Mouse (Mus musculus) kidney, embryonic 14.5 days (tissue): ENCODE data around the gene Sectm1a. TPM values are rescaled to one million over a fixed set of nuclear protein-coding genes. Genes with fewer than 3 reads are reported as not detected.
A peak's percentile ranks its signal among the peaks of the same experiment; 100 is the strongest.
"Not testable (repeated sequence)": the region's sequence is repeated elsewhere in the genome, so short reads cannot be mapped to it uniquely, and the experiment has no call there.

Experiments used
- ATAC-seq: fragments of 200-750 bp; cut with Nextera tagmentation; 2 replicates; pipeline ENCODE4 v1.8.0; 2017; ENCODE audit warnings: moderate number of reproducible peaks, mild to moderate bottlenecking, moderate TSS enrichment, moderate library complexity; ENCODE audit not compliant: low FRiP score, low TSS enrichment
- H3K27ac ChIP-seq: fragments of 300-500 bp; sonication (generic); 2 replicates; pipeline ENCODE4 v1.5.1; 2014; ENCODE audit warnings: low read depth, mild to moderate bottlenecking, low read length, moderate library complexity, mixed read lengths
- H3K27me3 ChIP-seq: fragments of 300-500 bp; sonication (generic); 2 replicates; pipeline ENCODE4 v1.6.1; 2014; ENCODE audit warnings: mild to moderate bottlenecking, low read length; ENCODE audit not compliant: control insufficient read depth, insufficient read depth
- H3K36me3 ChIP-seq: fragments of 300-500 bp; sonication (generic); 2 replicates; pipeline ENCODE4 v1.6.1; 2014; ENCODE audit warnings: low read length, mixed read lengths; ENCODE audit not compliant: control insufficient read depth, insufficient read depth
- H3K4me1 ChIP-seq: fragments of 300-500 bp; sonication (generic); 2 replicates; pipeline ENCODE4 v1.6.1; 2014; ENCODE audit warnings: low read length, mixed read lengths; ENCODE audit not compliant: control insufficient read depth, insufficient read depth
- H3K4me2 ChIP-seq: fragments of 300-500 bp; sonication (generic); replicated peaks from 2 replicates; pipeline ENCODE4 v1.6.1; 2014; ENCODE audit warnings: low read depth, mild to moderate bottlenecking, low read length
- H3K4me3 ChIP-seq: fragments of 300-500 bp; sonication (generic); 2 replicates; pipeline ENCODE4 v1.5.1; 2014; ENCODE audit warnings: mild to moderate bottlenecking, low read length
- H3K9ac ChIP-seq: fragments of 300-500 bp; sonication (generic); 2 replicates; pipeline ENCODE4 v1.6.1; 2014; ENCODE audit warnings: low read depth, mild to moderate bottlenecking, low read length, moderate library complexity
- H3K9me3 ChIP-seq: fragments of 300-500 bp; sonication (generic); 2 replicates; pipeline ENCODE4 v1.6.1; 2016; ENCODE audit warnings: low read length; ENCODE audit not compliant: control insufficient read depth
- WGBS: fragments of 180-500 bp; shearing (Covaris S2); extraction: QIAGEN DNeasy Blood & Tissue Kit; methylation state at CpG from one replicate; pipeline ENCODE4 v1.1.7; 2014; 5-methylcytosine and 5-hydroxymethylcytosine counted together
- polyA plus RNA-seq: library from polyadenylated mRNA; unstranded; fragments of >200 nt; fragmentation: Nextera tagmentation; extraction: Ambion mirVana; gene quantifications from 2 replicates; pipeline ENCODE4 v1.2.1, GENCODE M21; 2014

The Sectm1a gene
- polyA plus RNA-seq, 1 experiment from 2014 or later = 0.22 TPM

GRCm38 (mm10) chr11:121118106-121118505, 37.1 kb upstream of the Sectm1a start:
- H3K9ac ChIP-seq = no peak overlapping the region
- no peak for ATAC-seq
- no peaks in the 10 kb centered on the region for H3K36me3 ChIP-seq
- no peaks in the 10 kb centered on the region for H3K27me3 ChIP-seq
- no peak overlapping the region for H3K4me2 ChIP-seq
- H3K4me3 ChIP-seq = no peak overlapping the region
- H3K9me3 ChIP-seq = no peaks in the 10 kb centered on the region
- WGBS = 92% methylated on average over 18 of the region's 18 CpGs
- no peaks in the 10 kb centered on the region for H3K4me1 ChIP-seq
- no peak overlapping the region for H3K27ac ChIP-seq

DNA sequence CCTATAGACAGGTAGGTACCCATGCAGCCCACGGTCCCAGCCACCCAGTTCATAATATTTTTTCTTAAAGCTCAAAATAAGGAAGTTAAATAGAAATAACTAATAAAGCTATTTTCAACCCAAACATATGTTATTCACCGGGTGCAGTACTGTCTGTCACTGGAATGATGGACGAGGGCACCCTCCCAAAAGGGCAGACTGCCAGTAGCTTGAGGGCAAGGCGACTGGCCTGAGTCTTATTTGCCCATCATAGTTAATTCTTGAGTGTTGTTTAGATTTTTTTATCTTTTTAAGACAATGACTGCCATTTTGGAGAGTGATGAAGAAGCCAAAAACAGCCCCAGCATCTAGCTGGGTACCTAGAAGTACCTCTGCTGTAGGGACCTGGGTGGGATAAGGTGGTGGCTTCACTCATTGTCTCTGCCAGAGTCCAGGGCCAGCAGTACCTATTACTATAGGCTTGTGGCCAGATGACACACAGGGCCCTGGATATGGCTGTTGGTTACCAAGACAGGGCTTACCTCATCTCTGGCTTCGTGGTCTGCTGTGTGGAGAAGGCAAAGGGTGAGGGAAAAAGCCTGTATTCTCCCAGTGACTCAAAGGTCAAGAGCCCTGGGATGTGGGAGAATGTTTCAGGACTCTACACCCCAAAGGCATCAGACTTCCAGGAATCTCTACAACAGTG, 31.2 kb upstream of the Sectm1a start:
- ATAC-seq = no peak
- whole genome bisulfite sequencing = 80% methylated on average over 5 of the region's 5 CpGs
- no peaks in the 10 kb centered on the region for H3K36me3 ChIP-seq
- H3K27ac ChIP-seq = no peak overlapping the region
- no peak overlapping the region for H3K9ac ChIP-seq
- no peaks in the 10 kb centered on the region for H3K9me3 ChIP-seq
- no peak overlapping the region for H3K4me2 ChIP-seq
- no peak overlapping the region for H3K4me3 ChIP-seq
- no peaks in the 10 kb centered on the region for H3K27me3 ChIP-seq
- 0 out of 2 replicates have a peak, but pooled peaks cover 3% of the 10 kb centered on the region for H3K4me1 ChIP-seq

DNA sequence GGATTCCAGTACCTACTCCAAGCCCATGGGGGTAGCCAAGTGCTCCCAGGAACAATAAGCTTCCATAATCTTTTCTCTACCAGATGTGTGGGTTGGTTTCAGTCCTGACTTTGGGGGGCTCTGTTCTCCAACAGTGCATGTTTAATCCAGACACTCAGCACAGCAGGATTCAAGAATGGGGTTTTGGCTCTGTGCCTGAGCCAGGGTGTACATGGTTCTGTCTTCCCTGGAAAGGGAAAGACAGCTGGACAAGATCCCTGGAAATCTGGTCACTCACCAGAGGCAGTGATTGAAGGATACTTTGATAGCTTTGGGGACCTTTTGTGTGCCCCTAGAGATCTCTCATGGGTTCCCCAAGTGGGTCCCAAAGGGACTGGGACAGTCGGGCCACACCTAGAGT, 30.6 kb upstream of the Sectm1a start:
- Histone ChIP-seq H3K4me1 (0 out of 2 replicates have a peak, but pooled peaks cover 3% of the 10 kb centered on the region), H3K4me2 (no peak overlapping the region), H3K4me3 (no peak overlapping the region), H3K36me3 (no peaks in the 10 kb centered on the region), H3K27me3 (no peaks in the 10 kb centered on the region), H3K9me3 (no peaks in the 10 kb centered on the region), H3K27ac (no peak overlapping the region), H3K9ac (no peak overlapping the region)
- ATAC-seq = no peak
- 79% methylated on average over 1 of the region's 1 CpGs for WGBS

- H3K36me3 ChIP-seq = no peaks in the 10 kb centered on the region
- 0 out of 2 replicates have a peak, but pooled peaks cover 3% of the 10 kb centered on the region for H3K4me1 ChIP-seq
- no peaks in the 10 kb centered on the region for H3K27me3 ChIP-seq
- H3K9ac ChIP-seq = no peak overlapping the region
- no peak overlapping the region for H3K4me2 ChIP-seq
- H3K4me3 ChIP-seq = no peak overlapping the region
- H3K9me3 ChIP-seq = no peaks in the 10 kb centered on the region
- H3K27ac ChIP-seq = no peak overlapping the region
- WGBS = 87% methylated on average over 3 of the region's 3 CpGs
- ATAC-seq = no peak
Observed at GRCm38 (mm10) chr11:121111051-121111450, 30.0 kb upstream of the Sectm1a start.

DNA sequence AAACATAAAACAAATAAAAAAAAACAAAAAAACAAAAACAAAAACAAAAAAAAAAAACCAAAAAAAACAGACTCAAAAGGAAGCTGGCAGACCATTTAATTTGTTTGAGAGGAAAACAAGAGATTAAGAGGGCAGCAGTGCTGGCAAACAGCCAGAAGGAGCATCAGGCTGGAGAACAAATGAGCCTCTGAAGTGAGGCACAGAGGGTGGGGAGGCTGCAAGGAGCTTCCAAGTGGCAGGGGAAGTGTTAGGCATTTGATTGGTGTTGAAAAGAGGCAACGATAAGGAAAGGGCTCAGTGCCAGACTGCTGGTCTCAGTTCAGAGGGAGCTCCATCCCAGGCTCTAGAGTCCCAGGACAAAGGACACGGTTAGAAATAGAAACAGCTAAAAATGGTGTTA, 29.0 kb upstream of the Sectm1a start:
- no peak overlapping the region for H3K4me3 ChIP-seq
- WGBS = 32% methylated on average over 2 of the region's 2 CpGs
- H3K9me3 ChIP-seq = no peaks in the 10 kb centered on the region
- H3K27me3 ChIP-seq = no peaks in the 10 kb centered on the region
- H3K4me1 ChIP-seq = 0 out of 2 replicates have a peak, but pooled peaks cover 3% of the 10 kb centered on the region
- no peak overlapping the region for H3K27ac ChIP-seq
- no peak for ATAC-seq
- no peak overlapping the region for H3K4me2 ChIP-seq
- no peaks in the 10 kb centered on the region for H3K36me3 ChIP-seq
- no peak overlapping the region for H3K9ac ChIP-seq

DNA sequence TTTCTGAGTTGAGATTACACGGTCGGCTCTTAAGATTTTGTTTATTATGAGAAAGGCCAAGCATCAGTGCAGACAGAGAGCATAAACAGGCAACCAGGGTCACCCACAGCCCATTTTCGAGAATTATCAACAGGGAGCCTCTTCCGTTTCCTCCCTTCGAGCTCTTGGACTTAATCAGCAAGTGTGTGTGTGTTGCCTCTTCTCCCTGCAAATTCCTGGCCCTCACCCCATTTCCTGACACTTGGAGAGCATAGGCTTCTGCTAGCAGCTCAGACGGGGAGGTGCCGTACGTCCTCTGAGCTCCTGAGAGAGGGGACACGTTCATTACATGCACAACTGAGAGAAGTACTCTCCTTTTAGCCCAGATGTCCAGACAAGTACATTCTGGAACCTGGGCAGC, 27.0 kb upstream of the Sectm1a start:
- no peak for ATAC-seq

DNA sequence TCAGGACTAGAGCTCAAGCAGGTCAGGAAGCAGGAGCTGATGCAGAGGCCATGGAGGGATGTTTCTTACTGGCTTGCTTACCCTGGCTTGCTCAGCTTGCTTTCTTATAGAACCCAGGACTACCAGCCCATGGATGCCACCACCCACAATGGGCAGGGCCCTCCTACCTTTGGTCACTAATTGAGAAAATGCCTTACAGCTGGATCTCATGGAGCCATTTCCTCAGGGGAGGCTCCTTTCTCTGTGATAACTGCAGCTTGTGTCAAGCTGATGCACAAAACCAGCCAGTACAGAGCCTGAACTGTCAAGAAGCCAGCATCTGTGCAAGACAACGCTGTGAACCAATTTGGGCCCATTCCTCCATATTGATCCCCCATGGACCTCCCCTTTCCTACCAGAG, 26.2 kb upstream of the Sectm1a start:
- ATAC-seq, H3K4me1 ChIP-seq, H3K4me2 ChIP-seq, H3K4me3 ChIP-seq, H3K9ac ChIP-seq, H3K36me3 ChIP-seq, H3K27ac ChIP-seq, H3K9me3 ChIP-seq, H3K27me3 ChIP-seq: not testable (repeated sequence)
- 84% methylated on average over 1 of the region's 1 CpGs for WGBS

More for the DNA sequence above, 27.0 kb upstream of the Sectm1a start:
- Histone ChIP-seq H3K9me3 (no peaks in the 10 kb centered on the region), H3K36me3 (no peaks in the 10 kb centered on the region), H3K4me3 (no peak overlapping the region), H3K27me3 (no peaks in the 10 kb centered on the region), H3K4me2 (no peak overlapping the region), H3K4me1 (0 out of 2 replicates have a peak, but pooled peaks cover 3% of the 10 kb centered on the region), H3K9ac (no peak overlapping the region), H3K27ac (no peak overlapping the region)
- WGBS = 63% methylated on average over 9 of the region's 9 CpGs

- no peak overlapping the region for H3K9ac ChIP-seq
- no peaks in the 10 kb centered on the region for H3K27me3 ChIP-seq
- 69% methylated on average over 4 of the region's 4 CpGs for WGBS
- no peaks in the 10 kb centered on the region for H3K36me3 ChIP-seq
- no peak overlapping the region for H3K27ac ChIP-seq
- ATAC-seq = no peak
- no peak overlapping the region for H3K4me2 ChIP-seq
- H3K9me3 ChIP-seq = no peaks in the 10 kb centered on the region
- H3K4me3 ChIP-seq = no peak overlapping the region
- H3K4me1 ChIP-seq = peaks cover 10% of the 10 kb centered on the region
Observed at GRCm38 (mm10) chr11:121101124-121101805, 20.2 kb upstream of the Sectm1a start.

DNA sequence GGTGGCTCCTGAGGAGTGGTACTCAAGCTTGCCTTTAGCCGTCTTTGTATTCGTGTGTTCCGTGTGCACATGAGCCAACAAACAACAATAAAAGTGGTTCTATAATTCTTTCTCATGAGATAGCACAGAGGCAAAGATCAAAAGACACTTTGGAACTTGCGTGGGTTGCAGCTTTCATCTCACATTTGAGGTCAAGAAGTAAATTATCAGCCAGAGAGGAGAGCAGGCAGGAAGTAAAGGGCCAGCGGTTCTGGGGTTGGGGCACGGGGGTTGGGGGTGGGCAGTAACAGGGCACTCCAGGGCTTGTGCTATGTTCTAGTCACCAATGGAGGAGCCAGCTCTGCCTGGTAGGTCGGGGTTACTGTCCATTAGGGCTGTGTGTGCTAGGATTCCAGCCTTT, 19.7 kb upstream of the Sectm1a start:
- Histone ChIP-seq H3K27ac (no peak overlapping the region), H3K4me1 (peaks cover 10% of the 10 kb centered on the region), H3K27me3 (no peaks in the 10 kb centered on the region), H3K9me3 (no peaks in the 10 kb centered on the region), H3K36me3 (no peaks in the 10 kb centered on the region), H3K9ac (no peak overlapping the region), H3K4me2 (no peak overlapping the region), H3K4me3 (no peak overlapping the region)
- ATAC-seq = 0 out of 2 replicates have a peak, but pooled peaks have one; percentile 68
- 12% methylated on average over 7 of the region's 7 CpGs for WGBS
